Mouse (Mus musculus): Measurements from ENCODE around the gene Stk10. TPM values are rescaled to one million over a fixed set of nuclear protein-coding genes. Genes with fewer than 3 reads are reported as not detected.

The Stk10 gene
- 2.2 and 3.0 TPM in 2 replicates for polyA plus RNA-seq (2016; fragmentation: Nextera tagmentation; extraction: Ambion mirVana)

- under 1% methylated on average over 82 of the region's 82 CpGs for WGBS
- DNase-seq (ENCODE audit: low spot score) = peak; percentile 92
- H3K9me3 ChIP-seq = no peaks in the 10 kb centered on the region
- peak within 1 kb of the TSS; percentile 77 for H3K4me3 ChIP-seq
- peak within 1 kb of the TSS; percentile 75 for H3K27ac ChIP-seq (replicated peaks)
- H3K27me3 ChIP-seq (replicated peaks; ENCODE audit: low read depth, poor library complexity, severe bottlenecking) = peaks cover 51% of the 10 kb centered on the region
- peaks cover 5% of the 10 kb centered on the region for H3K36me3 ChIP-seq (replicated peaks)
- H3K4me1 ChIP-seq = peaks cover 43% of the 10 kb centered on the region
Observed at GRCm38 (mm10) chr11:32532765-32533481, at the start of gene Stk10. TSS of gene Stk10 (plus strand) at chr11:32533305.

- WGBS = 81% methylated on average over 3 of the region's 3 CpGs
Observed at GRCm38 (mm10) chr11:32485290-32485689, 47.8 kb upstream of the Stk10 start.

GRCm38 (mm10) chr11:32486621-32487020 is 46.5 kb upstream of the Stk10 start:
- Histone ChIP-seq H3K27ac (replicated peaks) (no peak overlapping the region), H3K9me3 (no peaks in the 10 kb centered on the region), H3K27me3 (replicated peaks; ENCODE audit: low read depth, poor library complexity, severe bottlenecking) (no peaks in the 10 kb centered on the region), H3K4me1 (peaks cover 19% of the 10 kb centered on the region), H3K36me3 (replicated peaks) (peaks cover 11% of the 10 kb centered on the region), H3K4me3 (no peak overlapping the region)
- no peak for DNase-seq (ENCODE audit: low spot score)
- 57% methylated on average over 3 of the region's 3 CpGs for WGBS

More at GRCm38 (mm10) chr11:32485290-32485689, 47.8 kb upstream of the Stk10 start:
- peaks cover 19% of the 10 kb centered on the region for H3K4me1 ChIP-seq
- DNase-seq (ENCODE audit: low spot score) = no peak
- H3K36me3 ChIP-seq (replicated peaks) = peaks cover 11% of the 10 kb centered on the region
- no peaks in the 10 kb centered on the region for H3K27me3 ChIP-seq (replicated peaks; ENCODE audit: low read depth, poor library complexity, severe bottlenecking)
- no peak overlapping the region for H3K27ac ChIP-seq (replicated peaks)
- H3K4me3 ChIP-seq = no peak overlapping the region
- no peaks in the 10 kb centered on the region for H3K9me3 ChIP-seq

GRCm38 (mm10) chr11:32487501-32487900 is 45.6 kb upstream of the Stk10 start:
- H3K36me3 ChIP-seq (replicated peaks) = peaks cover 11% of the 10 kb centered on the region
- no peaks in the 10 kb centered on the region for H3K27me3 ChIP-seq (replicated peaks; ENCODE audit: low read depth, poor library complexity, severe bottlenecking)
- H3K9me3 ChIP-seq = no peaks in the 10 kb centered on the region
- no peak overlapping the region for H3K4me3 ChIP-seq
- WGBS = 86% methylated on average over 3 of the region's 3 CpGs
- no peak for DNase-seq (ENCODE audit: low spot score)
- H3K4me1 ChIP-seq = peaks cover 19% of the 10 kb centered on the region
- H3K27ac ChIP-seq (replicated peaks) = no peak overlapping the region

- H3K4me1 ChIP-seq = peaks cover 19% of the 10 kb centered on the region
- no peaks in the 10 kb centered on the region for H3K9me3 ChIP-seq
- H3K27ac ChIP-seq (replicated peaks) = no peak overlapping the region
- DNase-seq (ENCODE audit: low spot score) = no peak
- H3K4me3 ChIP-seq = no peak overlapping the region
- peaks cover 11% of the 10 kb centered on the region for H3K36me3 ChIP-seq (replicated peaks)
- H3K27me3 ChIP-seq (replicated peaks; ENCODE audit: low read depth, poor library complexity, severe bottlenecking) = no peaks in the 10 kb centered on the region
Observed at GRCm38 (mm10) chr11:32488344-32488743, 44.8 kb upstream of the Stk10 start.

GRCm38 (mm10) chr11:32488808-32489670 is 44.1 kb upstream of the Stk10 start:
- H3K36me3 ChIP-seq (replicated peaks) = peaks cover 11% of the 10 kb centered on the region
- H3K9me3 ChIP-seq = no peaks in the 10 kb centered on the region
- 85% methylated on average over 5 of the region's 5 CpGs for WGBS
- peaks cover 19% of the 10 kb centered on the region for H3K4me1 ChIP-seq
- H3K4me3 ChIP-seq = no peak overlapping the region
- H3K27me3 ChIP-seq (replicated peaks; ENCODE audit: low read depth, poor library complexity, severe bottlenecking) = no peaks in the 10 kb centered on the region
- no peak for DNase-seq (ENCODE audit: low spot score)
- H3K27ac ChIP-seq (replicated peaks) = no peak overlapping the region

- DNase-seq (ENCODE audit: low spot score) = no peak
- Histone ChIP-seq H3K36me3 (replicated peaks) (peaks cover 11% of the 10 kb centered on the region), H3K4me1 (peaks cover 19% of the 10 kb centered on the region), H3K27me3 (replicated peaks; ENCODE audit: low read depth, poor library complexity, severe bottlenecking) (no peaks in the 10 kb centered on the region), H3K4me3 (no peak overlapping the region), H3K27ac (replicated peaks) (no peak overlapping the region), H3K9me3 (no peaks in the 10 kb centered on the region)
- WGBS = 96% methylated on average over 2 of the region's 2 CpGs
Observed at GRCm38 (mm10) chr11:32491079-32491478, 42.0 kb upstream of the Stk10 start.

- no peaks in the 10 kb centered on the region for H3K36me3 ChIP-seq (replicated peaks)
- H3K9me3 ChIP-seq = no peaks in the 10 kb centered on the region
- no peak overlapping the region for H3K4me3 ChIP-seq
- peaks cover 12% of the 10 kb centered on the region for H3K4me1 ChIP-seq
- no peak overlapping the region for H3K27ac ChIP-seq (replicated peaks)
- DNase-seq (ENCODE audit: low spot score) = no peak
- H3K27me3 ChIP-seq (replicated peaks; ENCODE audit: low read depth, poor library complexity, severe bottlenecking) = no peaks in the 10 kb centered on the region
Observed at GRCm38 (mm10) chr11:32493312-32493711, 39.8 kb upstream of the Stk10 start.

- no peak overlapping the region for H3K4me3 ChIP-seq
- peaks cover 13% of the 10 kb centered on the region for H3K36me3 ChIP-seq (replicated peaks)
- H3K9me3 ChIP-seq = no peaks in the 10 kb centered on the region
- WGBS = 85% methylated on average over 2 of the region's 2 CpGs
- H3K4me1 ChIP-seq = no peaks in the 10 kb centered on the region
- DNase-seq (ENCODE audit: low spot score) = no peak
- no peaks in the 10 kb centered on the region for H3K27me3 ChIP-seq (replicated peaks; ENCODE audit: low read depth, poor library complexity, severe bottlenecking)
- no peak overlapping the region for H3K27ac ChIP-seq (replicated peaks)
Observed at GRCm38 (mm10) chr11:32495283-32495682, 37.8 kb upstream of the Stk10 start.

GRCm38 (mm10) chr11:32498757-32499535 is 34.2 kb upstream of the Stk10 start:
- no peak overlapping the region for H3K27ac ChIP-seq (replicated peaks)
- no peak for DNase-seq (ENCODE audit: low spot score)
- no peak overlapping the region for H3K4me3 ChIP-seq
- H3K27me3 ChIP-seq (replicated peaks; ENCODE audit: low read depth, poor library complexity, severe bottlenecking) = no peaks in the 10 kb centered on the region
- H3K36me3 ChIP-seq (replicated peaks) = peaks cover 46% of the 10 kb centered on the region
- H3K9me3 ChIP-seq = no peaks in the 10 kb centered on the region
- H3K4me1 ChIP-seq = no peaks in the 10 kb centered on the region
- WGBS = 95% methylated on average over 7 of the region's 7 CpGs

- Histone ChIP-seq H3K4me3 (no peak overlapping the region), H3K9me3 (no peaks in the 10 kb centered on the region), H3K36me3 (replicated peaks) (peaks cover 48% of the 10 kb centered on the region), H3K27me3 (replicated peaks; ENCODE audit: low read depth, poor library complexity, severe bottlenecking) (no peaks in the 10 kb centered on the region), H3K27ac (replicated peaks) (no peak overlapping the region), H3K4me1 (no peaks in the 10 kb centered on the region)
- WGBS = 97% methylated on average over 4 of the region's 4 CpGs
- no peak for DNase-seq (ENCODE audit: low spot score)
Observed at GRCm38 (mm10) chr11:32499931-32500330, 33.2 kb upstream of the Stk10 start.

- no peaks in the 10 kb centered on the region for H3K9me3 ChIP-seq
- 94% methylated on average over 2 of the region's 2 CpGs for WGBS
- H3K4me3 ChIP-seq = no peak overlapping the region
- no peaks in the 10 kb centered on the region for H3K4me1 ChIP-seq
- DNase-seq (ENCODE audit: low spot score) = no peak
- no peaks in the 10 kb centered on the region for H3K27me3 ChIP-seq (replicated peaks; ENCODE audit: low read depth, poor library complexity, severe bottlenecking)
- no peak overlapping the region for H3K27ac ChIP-seq (replicated peaks)
- peaks cover 48% of the 10 kb centered on the region for H3K36me3 ChIP-seq (replicated peaks)
Observed at GRCm38 (mm10) chr11:32503711-32504110, 29.4 kb upstream of the Stk10 start.

Data from embryonic facial prominence, embryonic 10.5 days (tissue).